Mouse (Mus musculus): ENCODE measurements around the gene Cmtm5. TPM values are rescaled to one million over a fixed set of nuclear protein-coding genes. Genes with fewer than 3 reads are reported as not detected.
"Not testable (repeated sequence)": the region's sequence is repeated elsewhere in the genome, so short reads cannot be mapped to it uniquely, and the experiment has no call there.

The Cmtm5 gene
- polyA plus RNA-seq, 1 experiment from 2014 or later: 3.3 TPM

DNA sequence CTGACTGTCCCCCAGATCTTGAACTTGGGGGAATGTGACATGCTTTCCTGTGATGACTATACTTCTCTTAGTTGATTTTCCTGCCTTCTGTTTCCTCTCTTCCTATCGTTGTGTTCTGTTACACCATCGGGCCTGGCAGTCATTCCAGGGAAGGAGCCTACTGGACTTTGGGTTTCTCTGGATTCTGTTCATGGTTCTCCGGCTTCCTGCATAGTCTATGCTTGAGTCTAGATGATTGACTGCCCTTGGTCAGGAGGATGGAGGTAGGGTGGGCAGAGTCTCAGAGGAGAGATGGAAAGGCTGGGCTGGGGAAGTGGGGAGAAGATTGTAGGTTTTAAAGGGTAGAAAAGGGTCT is 4.1 kb downstream of the Cmtm5 start:
- WGBS: 80% methylated on average over 3 of the region's 3 CpGs
- H3K4me2 ChIP-seq (ENCODE audit: low read length): no peak overlapping the region
- no peaks in the 10 kb centered on the region for H3K27me3 ChIP-seq (replicated peaks; ENCODE audit: control insufficient read depth, insufficient read depth, low read length)
- no peak overlapping the region for H3K4me3 ChIP-seq (ENCODE audit: low read depth, low read length)
- H3K36me3 ChIP-seq (ENCODE audit: control insufficient read depth, insufficient read depth, low read length): no peaks in the 10 kb centered on the region
- no peak overlapping the region for H3K9ac ChIP-seq (ENCODE audit: low read length)
- peaks cover 5% of the 10 kb centered on the region; the same call in 1 of the 2 replicates for H3K4me1 ChIP-seq (replicated peaks; ENCODE audit: control insufficient read depth, insufficient read depth, low read length)
- H3K9me3 ChIP-seq (ENCODE audit: control insufficient read depth, low read length): no peaks in the 10 kb centered on the region
- H3K27ac ChIP-seq (ENCODE audit: low read depth): no peak overlapping the region
- DNase-seq (ENCODE audit: low spot score) (no peak), ATAC-seq (replicated peaks; ENCODE audit: low FRiP score, low TSS enrichment, low read depth) (no peak)

DNA sequence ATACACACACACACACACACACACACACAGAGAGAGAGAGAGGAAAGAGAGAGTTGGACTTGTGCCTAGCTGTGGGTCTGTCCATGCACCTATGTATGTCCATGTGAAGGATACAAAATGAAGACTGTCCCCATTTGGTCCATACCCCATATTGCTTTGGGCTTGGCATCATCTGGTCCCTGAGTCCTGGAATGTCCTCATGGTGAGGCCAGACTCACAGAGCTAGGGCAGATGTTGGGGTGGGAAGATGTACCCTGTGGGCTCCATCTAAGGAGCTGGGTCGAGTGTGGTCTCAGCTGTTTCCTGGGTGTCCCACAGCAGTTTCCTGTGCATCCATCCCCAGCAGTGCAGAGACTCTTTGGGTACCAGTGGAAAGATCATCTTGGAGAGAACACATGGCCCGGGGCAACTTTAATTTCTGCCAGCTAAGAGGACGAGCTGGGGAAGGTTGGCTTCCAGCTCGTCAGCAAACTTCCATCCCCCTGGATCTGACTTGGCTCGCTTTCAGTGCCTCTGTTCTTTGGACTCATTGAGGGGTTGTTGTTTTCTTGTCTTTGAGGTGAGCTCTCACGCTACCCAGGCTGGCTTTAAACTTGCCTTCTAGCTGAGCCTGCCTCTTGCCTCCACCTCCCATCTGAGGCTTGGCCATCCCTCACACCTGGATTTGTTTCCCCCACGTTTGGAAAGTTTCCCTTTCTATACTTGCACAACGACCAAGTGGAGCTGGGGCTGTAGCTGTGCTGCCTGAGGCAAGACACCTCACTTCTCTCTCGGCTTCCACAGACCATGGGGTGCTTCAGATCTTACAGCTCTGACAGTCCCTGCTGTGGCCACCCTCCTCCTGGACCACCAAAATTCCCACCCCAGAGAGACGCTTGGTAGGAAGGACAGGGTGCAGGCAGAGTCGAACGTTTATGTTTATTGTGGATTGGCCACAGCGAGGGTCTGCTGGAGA is 5.2 kb downstream of the Cmtm5 start:
- ATAC-seq (replicated peaks; ENCODE audit: low FRiP score, low TSS enrichment, low read depth) (no peak), DNase-seq (ENCODE audit: low spot score) (no peak)
- Histone ChIP-seq H3K4me2 (ENCODE audit: low read length) (no peak overlapping the region), H3K4me3 (ENCODE audit: low read depth, low read length) (no peak overlapping the region), H3K9me3 (ENCODE audit: control insufficient read depth, low read length) (no peaks in the 10 kb centered on the region), H3K27me3 (replicated peaks; ENCODE audit: control insufficient read depth, insufficient read depth, low read length) (no peaks in the 10 kb centered on the region), H3K9ac (ENCODE audit: low read length) (no peak overlapping the region), H3K4me1 (replicated peaks; ENCODE audit: control insufficient read depth, insufficient read depth, low read length) (peaks cover 4% of the 10 kb centered on the region; the same call in 1 of the 2 replicates), H3K36me3 (ENCODE audit: control insufficient read depth, insufficient read depth, low read length) (no peaks in the 10 kb centered on the region), H3K27ac (ENCODE audit: low read depth) (no peak overlapping the region)
- 60% methylated on average over 13 of the region's 13 CpGs for WGBS

DNA sequence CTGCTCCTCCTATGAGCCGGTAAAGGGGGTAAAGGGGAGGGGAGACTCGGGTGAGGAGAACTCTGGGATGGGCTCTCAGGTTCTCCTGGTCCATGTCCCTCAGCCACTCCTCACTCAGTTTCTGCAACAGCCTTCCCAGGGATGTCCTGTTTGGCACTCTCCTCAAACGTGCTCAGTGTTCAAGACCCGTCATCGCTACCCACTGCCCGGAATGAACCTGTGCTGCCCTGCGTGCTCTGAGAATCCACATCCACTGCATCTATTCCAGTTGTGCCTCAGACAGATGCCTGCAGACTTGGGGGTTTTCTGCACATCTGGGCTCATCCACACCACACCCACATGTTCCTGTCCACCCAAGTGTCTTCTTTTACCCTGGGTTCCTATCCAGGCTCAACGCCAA is 6.4 kb downstream of the Cmtm5 start:
- no peak for ATAC-seq (replicated peaks; ENCODE audit: low FRiP score, low TSS enrichment, low read depth)
- 85% methylated on average over 8 of the region's 8 CpGs for WGBS
- no peaks in the 10 kb centered on the region for H3K4me1 ChIP-seq (replicated peaks; ENCODE audit: control insufficient read depth, insufficient read depth, low read length)
- H3K4me2 ChIP-seq (ENCODE audit: low read length): no peak overlapping the region
- no peak overlapping the region for H3K27ac ChIP-seq (ENCODE audit: low read depth)
- H3K27me3 ChIP-seq (replicated peaks; ENCODE audit: control insufficient read depth, insufficient read depth, low read length): no peaks in the 10 kb centered on the region
- H3K4me3 ChIP-seq (ENCODE audit: low read depth, low read length): no peak overlapping the region
- no peaks in the 10 kb centered on the region for H3K9me3 ChIP-seq (ENCODE audit: control insufficient read depth, low read length)
- no peak overlapping the region for H3K9ac ChIP-seq (ENCODE audit: low read length)
- H3K36me3 ChIP-seq (ENCODE audit: control insufficient read depth, insufficient read depth, low read length): no peaks in the 10 kb centered on the region
- no peak for DNase-seq (ENCODE audit: low spot score)

DNA sequence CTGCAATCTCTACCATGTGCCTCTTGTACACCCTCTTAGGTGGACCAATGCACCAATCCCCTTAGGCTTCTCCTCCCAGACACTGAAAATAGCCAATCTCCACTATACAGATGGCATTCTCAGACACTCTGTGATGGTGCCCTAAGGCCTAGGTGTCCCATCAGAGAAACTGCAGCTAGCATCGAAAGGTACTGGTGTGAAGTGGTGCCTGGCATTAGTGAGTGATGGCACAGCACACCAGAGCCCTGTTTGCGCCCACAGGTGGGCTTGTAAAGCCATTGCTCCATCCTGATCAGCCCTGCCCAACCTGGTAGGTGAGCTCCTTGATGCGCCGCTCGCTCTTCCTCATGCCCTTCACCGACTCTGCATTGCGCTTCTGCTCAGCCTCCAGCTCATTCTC is 7.9 kb downstream of the Cmtm5 start:
- H3K27ac ChIP-seq (ENCODE audit: low read depth): no peak overlapping the region
- no peak for DNase-seq (ENCODE audit: low spot score)
- no peaks in the 10 kb centered on the region for H3K4me1 ChIP-seq (replicated peaks; ENCODE audit: control insufficient read depth, insufficient read depth, low read length)
- H3K4me3 ChIP-seq (ENCODE audit: low read depth, low read length): no peak overlapping the region
- ATAC-seq (replicated peaks; ENCODE audit: low FRiP score, low TSS enrichment, low read depth): no peak
- H3K9ac ChIP-seq (ENCODE audit: low read length): no peak overlapping the region
- no peak overlapping the region for H3K4me2 ChIP-seq (ENCODE audit: low read length)
- 94% methylated on average over 7 of the region's 7 CpGs for WGBS
- H3K27me3 ChIP-seq (replicated peaks; ENCODE audit: control insufficient read depth, insufficient read depth, low read length): no peaks in the 10 kb centered on the region
- H3K9me3 ChIP-seq (ENCODE audit: control insufficient read depth, low read length): no peaks in the 10 kb centered on the region
- no peaks in the 10 kb centered on the region for H3K36me3 ChIP-seq (ENCODE audit: control insufficient read depth, insufficient read depth, low read length)

DNA sequence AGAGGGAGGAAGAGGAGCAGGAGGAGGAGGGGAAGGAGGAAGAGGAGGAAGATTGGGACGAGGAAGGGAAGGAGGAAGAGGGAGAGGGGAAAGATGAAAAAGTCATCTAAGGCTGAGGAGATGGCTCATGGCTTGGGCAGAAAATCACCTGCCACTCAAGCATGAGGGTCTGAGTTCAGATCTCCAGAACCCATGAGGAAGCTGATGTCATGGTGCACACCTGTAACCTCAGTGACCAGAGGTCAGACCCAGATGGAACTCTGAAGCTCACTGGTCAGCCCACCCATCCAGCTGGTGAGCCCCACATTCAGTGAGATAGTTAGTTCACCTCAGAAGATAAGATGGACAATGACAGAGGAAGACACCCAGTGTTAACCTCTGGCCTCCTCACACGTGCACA is 8.9 kb downstream of the Cmtm5 start:
- ATAC-seq (replicated peaks; ENCODE audit: low FRiP score, low TSS enrichment, low read depth) (no peak), DNase-seq (ENCODE audit: low spot score) (no peak)
- Histone ChIP-seq H3K4me2 (ENCODE audit: low read length) (no peak overlapping the region), H3K27me3 (replicated peaks; ENCODE audit: control insufficient read depth, insufficient read depth, low read length) (no peaks in the 10 kb centered on the region), H3K36me3 (ENCODE audit: control insufficient read depth, insufficient read depth, low read length) (no peaks in the 10 kb centered on the region), H3K9ac (ENCODE audit: low read length) (no peak overlapping the region), H3K4me1 (replicated peaks; ENCODE audit: control insufficient read depth, insufficient read depth, low read length) (no peaks in the 10 kb centered on the region), H3K27ac (ENCODE audit: low read depth) (no peak overlapping the region), H3K4me3 (ENCODE audit: low read depth, low read length) (no peak overlapping the region), H3K9me3 (ENCODE audit: control insufficient read depth, low read length) (no peaks in the 10 kb centered on the region)
- WGBS: 67% methylated on average over 2 of the region's 2 CpGs

DNA sequence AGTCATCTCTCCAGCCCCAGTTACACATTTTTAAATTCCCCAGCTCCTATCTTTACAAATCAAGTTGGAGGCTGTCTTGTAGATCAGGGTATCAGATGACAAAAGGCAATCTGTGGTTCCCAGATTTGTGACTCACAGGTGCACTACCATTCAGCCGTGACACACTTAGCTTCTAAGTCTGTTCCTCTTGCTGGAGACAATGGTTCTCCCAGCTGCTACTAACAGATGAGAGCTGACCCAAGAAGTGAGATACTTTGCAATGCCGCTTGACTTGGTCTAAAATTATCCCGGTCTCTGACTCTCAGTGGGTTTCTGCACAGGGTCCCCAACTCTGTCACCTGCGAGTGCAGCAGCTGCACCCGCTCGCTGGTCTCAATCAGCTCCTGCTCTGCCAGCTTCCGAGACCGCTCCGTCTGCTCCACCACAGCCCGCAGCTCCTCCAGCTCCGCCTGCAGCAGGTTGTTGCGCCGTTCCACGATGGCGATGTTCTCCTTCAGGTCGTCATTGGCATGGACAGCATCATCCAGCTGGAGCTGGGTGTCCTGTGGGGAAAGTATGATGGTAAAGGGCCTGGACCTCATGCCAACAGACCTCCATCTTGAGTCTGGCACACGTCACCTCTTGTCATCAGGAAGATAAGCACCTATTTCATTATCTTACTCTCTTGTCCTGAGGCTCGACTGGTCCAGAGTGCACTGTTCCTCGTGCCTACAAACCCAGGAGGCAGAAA is 10.1 kb downstream of the Cmtm5 start:
- no peak overlapping the region for H3K4me2 ChIP-seq (ENCODE audit: low read length)
- no peaks in the 10 kb centered on the region for H3K9me3 ChIP-seq (ENCODE audit: control insufficient read depth, low read length)
- no peaks in the 10 kb centered on the region for H3K27me3 ChIP-seq (replicated peaks; ENCODE audit: control insufficient read depth, insufficient read depth, low read length)
- ATAC-seq (replicated peaks; ENCODE audit: low FRiP score, low TSS enrichment, low read depth) (no peak), DNase-seq (ENCODE audit: low spot score) (no peak)
- no peak overlapping the region for H3K27ac ChIP-seq (ENCODE audit: low read depth)
- no peak overlapping the region for H3K9ac ChIP-seq (ENCODE audit: low read length)
- WGBS: 73% methylated on average over 19 of the region's 19 CpGs
- no peak overlapping the region for H3K4me3 ChIP-seq (ENCODE audit: low read depth, low read length)
- H3K4me1 ChIP-seq (replicated peaks; ENCODE audit: control insufficient read depth, insufficient read depth, low read length): no peaks in the 10 kb centered on the region
- no peaks in the 10 kb centered on the region for H3K36me3 ChIP-seq (ENCODE audit: control insufficient read depth, insufficient read depth, low read length)

DNA sequence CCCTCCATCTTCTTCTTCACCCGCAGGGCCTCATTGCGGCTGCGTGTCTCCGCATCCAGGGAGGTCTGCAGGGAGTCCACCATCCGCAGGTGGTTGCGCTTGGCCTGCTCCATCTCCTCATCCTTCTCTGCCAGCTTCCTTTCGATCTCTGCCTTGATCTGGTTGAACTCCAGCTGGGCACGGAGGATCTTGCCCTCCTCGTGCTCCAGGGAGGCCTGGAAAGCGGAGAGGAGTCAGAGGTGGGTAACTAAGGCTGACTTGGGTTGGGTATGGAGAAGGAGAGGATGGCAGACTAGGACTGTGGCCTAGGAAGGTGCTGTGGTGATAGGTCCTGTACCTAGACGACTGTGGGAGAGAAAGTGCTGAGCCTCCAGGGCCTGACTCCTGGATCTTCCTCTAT is 10.9 kb downstream of the Cmtm5 start:
- not testable (repeated sequence) for H3K9ac ChIP-seq (ENCODE audit: low read length); H3K27ac ChIP-seq (ENCODE audit: low read depth); H3K9me3 ChIP-seq (ENCODE audit: control insufficient read depth, low read length); H3K36me3 ChIP-seq (ENCODE audit: control insufficient read depth, insufficient read depth, low read length); H3K27me3 ChIP-seq (replicated peaks; ENCODE audit: control insufficient read depth, insufficient read depth, low read length); H3K4me3 ChIP-seq (ENCODE audit: low read depth, low read length); H3K4me1 ChIP-seq (replicated peaks; ENCODE audit: control insufficient read depth, insufficient read depth, low read length); DNase-seq (ENCODE audit: low spot score); ATAC-seq (replicated peaks; ENCODE audit: low FRiP score, low TSS enrichment, low read depth); H3K4me2 ChIP-seq (ENCODE audit: low read length)
- 88% methylated on average over 10 of the region's 11 CpGs for WGBS

DNA sequence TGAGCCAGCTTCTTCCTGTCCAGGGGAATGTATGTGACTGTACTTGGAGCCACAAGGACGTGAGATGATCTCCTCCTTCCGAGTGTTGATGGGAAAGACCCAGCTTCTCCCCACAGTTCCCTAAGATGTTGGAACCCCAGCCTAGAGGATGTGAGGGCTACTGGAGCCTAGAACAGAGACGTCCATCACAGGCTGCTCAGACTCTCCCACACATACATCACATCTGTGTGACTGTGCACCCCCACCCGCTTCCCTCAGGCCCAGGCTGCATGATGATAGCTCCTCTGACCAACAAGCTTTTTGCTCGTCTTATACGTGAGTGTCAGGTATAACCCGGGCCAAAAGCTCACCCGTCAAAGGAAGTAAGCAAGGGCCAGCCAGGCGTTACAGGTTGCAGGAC is 12.7 kb downstream of the Cmtm5 start:
- no peaks in the 10 kb centered on the region for H3K9me3 ChIP-seq (ENCODE audit: control insufficient read depth, low read length)
- no peaks in the 10 kb centered on the region for H3K36me3 ChIP-seq (ENCODE audit: control insufficient read depth, insufficient read depth, low read length)
- no peak overlapping the region for H3K27ac ChIP-seq (ENCODE audit: low read depth)
- no peak overlapping the region for H3K9ac ChIP-seq (ENCODE audit: low read length)
- ATAC-seq (replicated peaks; ENCODE audit: low FRiP score, low TSS enrichment, low read depth) (no peak), DNase-seq (ENCODE audit: low spot score) (no peak)
- 83% methylated on average over 9 of the region's 9 CpGs for WGBS
- H3K27me3 ChIP-seq (replicated peaks; ENCODE audit: control insufficient read depth, insufficient read depth, low read length): no peaks in the 10 kb centered on the region
- no peaks in the 10 kb centered on the region for H3K4me1 ChIP-seq (replicated peaks; ENCODE audit: control insufficient read depth, insufficient read depth, low read length)
- no peak overlapping the region for H3K4me2 ChIP-seq (ENCODE audit: low read length)
- H3K4me3 ChIP-seq (ENCODE audit: low read depth, low read length): no peak overlapping the region
